Mouse (Mus musculus): ENCODE measurements around the gene 1110004F10Rik. TPM values are rescaled to one million over a fixed set of nuclear protein-coding genes. Genes with fewer than 3 reads are reported as not detected.

Gene 1110004F10Rik
- total and polyA plus RNA-seq, 3 experiments = 158 to 182 TPM; not detected in 1

DNA sequence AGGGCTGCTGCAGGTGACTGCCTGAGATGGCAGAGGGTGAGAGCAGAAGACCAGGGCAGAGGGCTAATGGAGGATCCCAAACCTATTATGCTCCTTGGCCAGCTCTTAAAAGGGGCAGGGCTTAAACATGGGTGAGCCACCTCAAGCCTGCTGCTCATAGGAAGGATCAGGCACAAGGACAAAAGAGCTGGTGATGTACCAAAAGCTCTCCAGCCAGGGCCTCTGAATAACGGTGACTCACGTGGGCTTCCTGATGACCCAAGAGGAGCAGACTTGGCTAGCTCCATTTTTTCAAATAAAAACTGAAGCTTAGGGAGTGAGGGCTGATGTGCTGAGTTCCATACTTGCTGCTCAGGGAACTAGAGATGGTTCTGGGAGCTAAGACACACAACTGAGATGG lies 76.8 kb downstream of the 1110004F10Rik start:
- no peak overlapping the region for H3K27ac ChIP-seq (ENCODE audit: control insufficient read depth, low read depth, low read length)
- no peaks in the 10 kb centered on the region for H3K27me3 ChIP-seq (ENCODE audit: control insufficient read depth in 1 of 2, insufficient read depth in 2 of 2, low read length in 2 of 2)
- H3K4me3 ChIP-seq (ENCODE audit: control insufficient read depth in 1 of 2, insufficient read depth in 1 of 2, low read depth in 2 of 2, low read length in 2 of 2) = no peak overlapping the region
- TF ChIP-seq ELF1 (IDR thresholded peaks at IDR 0.05; ENCODE audit: low read depth, low read length) (no peak), TCF12 (IDR thresholded peaks at IDR 0.05; ENCODE audit: low read depth, low read length) (no peak), POLR2AphosphoS2 (IDR thresholded peaks at IDR 0.05; ENCODE audit: low read length) (no peak), SMC3 (IDR thresholded peaks at IDR 0.05; ENCODE audit: low read depth, low read length) (no peak), MAFK (IDR thresholded peaks at IDR 0.05; ENCODE audit: borderline replicate concordance, low read depth, low read length) (no peak), NELFE (IDR thresholded peaks at IDR 0.05; ENCODE audit: low read depth, low read length) (no peak), CHD2 (IDR thresholded peaks at IDR 0.05; ENCODE audit: low read length) (no peak), CTCF (IDR thresholded peaks at IDR 0.05 in 2 of 3, conservative IDR thresholded peaks at IDR 0.05 in 1 of 3; ENCODE audit: control insufficient read depth in 1 of 3, insufficient read depth in 1 of 3, low read depth in 2 of 3, low read length in 3 of 3, poor library complexity in 1 of 3, severe bottlenecking in 1 of 3) (no peak), USF1 (IDR thresholded peaks at IDR 0.05; ENCODE audit: low read depth, low read length) (no peak), ZNF384 (IDR thresholded peaks at IDR 0.05; ENCODE audit: low read depth, low read length) (no peak), E2F4 (IDR thresholded peaks at IDR 0.05; ENCODE audit: borderline replicate concordance, low read depth, low read length) (no peak), GATA1 (IDR thresholded peaks at IDR 0.05; ENCODE audit: low read depth, low read length) (no peak), UBTF (IDR thresholded peaks at IDR 0.05; ENCODE audit: borderline replicate concordance, insufficient read depth, low read depth, low read length) (no peak), MYC (IDR thresholded peaks at IDR 0.05; ENCODE audit: low read depth, low read length) (no peak), NRF1 (IDR thresholded peaks at IDR 0.05; ENCODE audit: insufficient read depth, low read depth, low read length, poor library complexity, severe bottlenecking) (no peak), ZMIZ1 (IDR thresholded peaks at IDR 0.05; ENCODE audit: low read depth, low read length) (no peak), RAD21 (IDR thresholded peaks at IDR 0.05; ENCODE audit: low read depth, low read length) (no peak), MAX (IDR thresholded peaks at IDR 0.05; ENCODE audit: low read length) (no peak), JUND (IDR thresholded peaks at IDR 0.05; ENCODE audit: low read depth, low read length) (no peak)
- DNase-seq (ENCODE audit: low read depth, low spot score) = no peak
- no peaks in the 10 kb centered on the region for H3K79me2 ChIP-seq (ENCODE audit: control insufficient read depth, insufficient read depth, low read length, poor library complexity)
- no peak overlapping the region for H3K9ac ChIP-seq (ENCODE audit: control insufficient read depth, low read depth, low read length, poor library complexity, severe bottlenecking)
- H3K9me3 ChIP-seq (replicated peaks; ENCODE audit: insufficient read depth, low read length) = no peaks in the 10 kb centered on the region
- H3K4me1 ChIP-seq (ENCODE audit: control insufficient read depth in 1 of 2, insufficient read depth in 2 of 2, low read length in 2 of 2) = no peaks in the 10 kb centered on the region
- H3K36me3 ChIP-seq (ENCODE audit: control insufficient read depth in 1 of 2, insufficient read depth in 2 of 2, low read length in 2 of 2) = no peaks in the 10 kb centered on the region

DNA sequence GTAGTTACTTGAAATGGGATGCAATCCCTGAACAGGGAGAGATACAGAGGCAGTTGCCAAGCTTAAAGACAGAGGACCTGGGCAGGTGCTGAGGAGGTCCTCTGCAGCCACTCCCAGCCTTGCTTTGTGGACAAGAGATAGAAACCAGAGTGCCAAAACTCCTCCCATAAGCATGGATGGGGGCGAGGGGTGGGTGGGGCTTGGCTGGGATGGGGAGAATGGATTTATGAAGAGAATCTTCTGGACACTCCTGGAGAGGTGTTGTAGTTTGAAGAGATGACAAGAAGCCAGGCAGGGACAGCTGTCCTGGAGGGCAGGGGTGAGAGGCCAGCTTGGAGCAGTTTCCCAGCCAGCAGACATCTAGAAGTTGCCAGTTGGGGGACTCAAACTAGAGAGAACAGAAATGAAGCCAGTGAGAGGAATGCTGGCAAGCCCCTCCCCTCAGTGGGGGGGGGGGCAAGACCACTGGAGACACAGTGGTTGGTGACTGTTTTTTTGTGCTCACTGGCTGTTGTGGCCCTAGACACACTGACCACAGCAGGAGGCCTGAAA lies 80.2 kb downstream of the 1110004F10Rik start:
- no peaks in the 10 kb centered on the region for H3K36me3 ChIP-seq (ENCODE audit: control insufficient read depth in 1 of 2, insufficient read depth in 2 of 2, low read length in 2 of 2)
- no peaks in the 10 kb centered on the region for H3K9me3 ChIP-seq (replicated peaks; ENCODE audit: insufficient read depth, low read length)
- no peaks in the 10 kb centered on the region for H3K27me3 ChIP-seq (ENCODE audit: control insufficient read depth in 1 of 2, insufficient read depth in 2 of 2, low read length in 2 of 2)
- no peak for DNase-seq (ENCODE audit: low read depth, low spot score)
- no peak overlapping the region for H3K27ac ChIP-seq (ENCODE audit: control insufficient read depth, low read depth, low read length)
- TF ChIP-seq NELFE (IDR thresholded peaks at IDR 0.05; ENCODE audit: low read depth, low read length) (no peak), JUND (IDR thresholded peaks at IDR 0.05; ENCODE audit: low read depth, low read length) (no peak), ZC3H11A (IDR thresholded peaks at IDR 0.05; ENCODE audit: low read depth, low read length) (no peak), RCOR1 (IDR thresholded peaks at IDR 0.05; ENCODE audit: low read depth, low read length) (no peak), SMC3 (IDR thresholded peaks at IDR 0.05; ENCODE audit: low read depth, low read length) (no peak), CHD2 (IDR thresholded peaks at IDR 0.05; ENCODE audit: low read length) (no peak), TBP (IDR thresholded peaks at IDR 0.05; ENCODE audit: low read depth, low read length) (no peak), USF1 (IDR thresholded peaks at IDR 0.05; ENCODE audit: low read depth, low read length) (no peak)
- H3K79me2 ChIP-seq (ENCODE audit: control insufficient read depth, insufficient read depth, low read length, poor library complexity) = no peaks in the 10 kb centered on the region
- H3K4me1 ChIP-seq (ENCODE audit: control insufficient read depth in 1 of 2, insufficient read depth in 2 of 2, low read length in 2 of 2) = no peaks in the 10 kb centered on the region
- H3K9ac ChIP-seq (ENCODE audit: control insufficient read depth, low read depth, low read length, poor library complexity, severe bottlenecking) = no peak overlapping the region
- no peak overlapping the region for H3K4me3 ChIP-seq (ENCODE audit: control insufficient read depth in 1 of 2, insufficient read depth in 1 of 2, low read depth in 2 of 2, low read length in 2 of 2)

Measured in MEL (cell line).